Mouse (Mus musculus) CH12.LX (cell line): ENCODE measurements at regions not wholly inside any gene's neighbourhood (a gene's known extent, or its start where the extent isn't known, plus 50 kb on each side); places are given as distances from the start of the nearest gene placed in this dataset.

Experiments used
- DNase-seq: peaks from one replicate; pipeline ENCODE4 v3.0.0-alpha.2; 2013; ENCODE audit errors: extremely low read depth
- H3K27ac ChIP-seq: 2 replicates; pipeline ENCODE4 v1.5.1; 2012; ENCODE audit warnings: low read depth, mild to moderate bottlenecking, control low read depth, moderate library complexity; ENCODE audit not compliant: insufficient read depth
- H3K27me3 ChIP-seq: replicated peaks from 2 replicates; pipeline ENCODE3; 2012; ENCODE audit warnings: inconsistent platforms
- H3K36me3 ChIP-seq, 2 experiments: replicated peaks in 1 of 2; 2 replicates each; pipeline versions ENCODE3 to v1.6.1; 2012; ENCODE audit warnings: inconsistent platforms in 1 of 2, low read length in 1 of 2, mild to moderate bottlenecking in 1 of 2, mixed read lengths in 1 of 2, moderate library complexity in 1 of 2; ENCODE audit not compliant: control insufficient read depth in 1 of 2, insufficient read depth in 1 of 2
- H3K4me1 ChIP-seq, 2 experiments: 2 replicates each; pipeline ENCODE4 v1.6.1; 2012; ENCODE audit warnings: inconsistent platforms in 1 of 2, moderate library complexity in 1 of 2; ENCODE audit not compliant: insufficient read depth in 2 of 2, control insufficient read depth in 1 of 2
- H3K4me2 ChIP-seq: 2 replicates; pipeline ENCODE4 v1.6.1; 2012; ENCODE audit warnings: low read depth, mild to moderate bottlenecking, control low read depth; ENCODE audit not compliant: poor library complexity, insufficient read depth, severe bottlenecking
- H3K4me3 ChIP-seq, 3 experiments: fragments of 150-350 bp in 1 of 3; sonication (generic) in 1 of 3; replicated peaks in 1 of 3; 2 replicates each; pipeline versions ENCODE3 to v1.5.1; 2011 to 2012; ENCODE audit warnings: low read depth in 2 of 3, low read length in 2 of 3, mild to moderate bottlenecking in 2 of 3, moderate library complexity in 2 of 3, control low read depth in 1 of 3, improper control_type of control experiment in 1 of 3, inconsistent platforms in 1 of 3, mixed read lengths in 1 of 3; ENCODE audit not compliant: poor library complexity in 1 of 3
- H3K79me2 ChIP-seq: replicated peaks from 2 replicates; pipeline ENCODE4 v1.6.1; 2012; ENCODE audit warnings: mild to moderate bottlenecking, moderate library complexity; ENCODE audit not compliant: control insufficient read depth, poor library complexity, insufficient read depth, severe bottlenecking; ENCODE audit errors: extremely low read depth
- H3K9ac ChIP-seq: 2 replicates; pipeline ENCODE4 v1.6.1; 2012; ENCODE audit warnings: low read depth, mild to moderate bottlenecking, control low read depth, moderate library complexity; ENCODE audit not compliant: insufficient read depth
- H3K9me3 ChIP-seq: replicated peaks from 2 replicates; pipeline ENCODE3; 2012; ENCODE audit warnings: low read length, inconsistent platforms, mixed read lengths
- BHLHE40 ChIP-seq: IDR thresholded peaks from 2 replicates; pipeline ENCODE4 v1.6.1; 2011; ENCODE audit warnings: mild to moderate bottlenecking, low read depth, low read length, improper control_type of control experiment
- CHD1 ChIP-seq: IDR thresholded peaks from 2 replicates; pipeline ENCODE4 v1.6.1; 2012; ENCODE audit warnings: low read depth, low read length, improper control_type of control experiment, inconsistent platforms
- CHD2 ChIP-seq: IDR thresholded peaks from 2 replicates; pipeline ENCODE4 v1.6.1; 2011; ENCODE audit warnings: low read length, improper control_type of control experiment
- ETS1 ChIP-seq: conservative IDR thresholded peaks from 2 replicates; pipeline ENCODE4 v1.6.1; 2012; ENCODE audit warnings: low read depth, mild to moderate bottlenecking, inconsistent platforms, low read length, improper control_type of control experiment, moderate library complexity
- GABPA ChIP-seq: IDR thresholded peaks from 2 replicates; pipeline ENCODE4 v1.6.1; 2012; ENCODE audit warnings: low read depth, low read length, improper control_type of control experiment, inconsistent platforms; ENCODE audit not compliant: insufficient replicate concordance
- HCFC1 ChIP-seq: IDR thresholded peaks from 2 replicates; pipeline ENCODE4 v1.6.1; 2012; ENCODE audit warnings: low read depth, mild to moderate bottlenecking, inconsistent platforms, low read length, improper control_type of control experiment
- IRF4 ChIP-seq: IDR thresholded peaks from 2 replicates; pipeline ENCODE4 v1.6.1; 2014; ENCODE audit warnings: low read depth, mild to moderate bottlenecking, inconsistent platforms, low read length, improper control_type of control experiment
- JUND ChIP-seq: conservative IDR thresholded peaks from 2 replicates; pipeline ENCODE4 v1.6.1; 2011; ENCODE audit warnings: low read depth, low read length, improper control_type of control experiment
- KAT2A ChIP-seq: IDR thresholded peaks from 2 replicates; pipeline ENCODE4 v1.6.1; 2012; ENCODE audit warnings: low read length, improper control_type of control experiment, inconsistent platforms; ENCODE audit not compliant: insufficient replicate concordance
- MAFK ChIP-seq: IDR thresholded peaks from 2 replicates; pipeline ENCODE4 v1.6.1; 2011; ENCODE audit warnings: low read length, improper control_type of control experiment; ENCODE audit not compliant: insufficient replicate concordance
- MAX ChIP-seq: IDR thresholded peaks from 2 replicates; pipeline ENCODE4 v1.6.1; 2011; ENCODE audit warnings: low read length, improper control_type of control experiment
- MAZ ChIP-seq: IDR thresholded peaks from 2 replicates; pipeline ENCODE4 v1.6.1; 2012; ENCODE audit warnings: low read depth, mild to moderate bottlenecking, inconsistent platforms, low read length, improper control_type of control experiment, moderate library complexity
- NRF1 ChIP-seq: IDR thresholded peaks from 2 replicates; pipeline ENCODE4 v1.6.1; 2014; ENCODE audit warnings: low read depth, mild to moderate bottlenecking, inconsistent platforms, low read length, improper control_type of control experiment, moderate library complexity
- PAX5 ChIP-seq: IDR thresholded peaks from 2 replicates; pipeline ENCODE4 v1.6.1; 2012; ENCODE audit warnings: low read length, inconsistent platforms, mixed read lengths
- POLR2AphosphoS2 ChIP-seq: IDR thresholded peaks from 2 replicates; pipeline ENCODE4 v1.6.1; 2011; ENCODE audit warnings: low read depth, low read length, improper control_type of control experiment
- RCOR1 ChIP-seq: conservative IDR thresholded peaks from 2 replicates; pipeline ENCODE4 v1.6.1; 2012; ENCODE audit warnings: low read depth, mild to moderate bottlenecking, inconsistent platforms, low read length, improper control_type of control experiment
- SIN3A ChIP-seq: IDR thresholded peaks from 2 replicates; pipeline ENCODE4 v1.6.1; 2012; ENCODE audit warnings: low read length, improper control_type of control experiment, inconsistent platforms
- TCF12 ChIP-seq: IDR thresholded peaks from 2 replicates; pipeline ENCODE4 v1.6.1; 2014; ENCODE audit warnings: low read depth, mild to moderate bottlenecking, inconsistent platforms, low read length, improper control_type of control experiment
- UBTF ChIP-seq: IDR thresholded peaks from 2 replicates; pipeline ENCODE4 v1.6.1; 2012; ENCODE audit warnings: low read depth, mild to moderate bottlenecking, inconsistent platforms, low read length, improper control_type of control experiment, moderate library complexity
- ZKSCAN1 ChIP-seq: IDR thresholded peaks from 2 replicates; pipeline ENCODE4 v1.6.1; 2012; ENCODE audit warnings: low read depth, inconsistent platforms, low read length, improper control_type of control experiment, borderline replicate concordance
- ZMIZ1 ChIP-seq: IDR thresholded peaks from 2 replicates; pipeline ENCODE4 v1.6.1; 2012; ENCODE audit warnings: low read depth, mild to moderate bottlenecking, inconsistent platforms, low read length, improper control_type of control experiment
- dilution Hi-C: fragments of 300-500 bp; cut with MboI; formaldehyde crosslinking; loops from 2 replicates; pipeline ENCODE4 v1.14.3; 2020; ENCODE audit warnings: low sequenced_read_pairs; ENCODE audit not compliant: extremely low pct_unique_long_range_greater_than_20kb, extremely low pct_ligation_motif_present
- in situ Hi-C: fragments of 300-500 bp; cut with MboI; formaldehyde crosslinking; loops from 3 replicates; pipeline ENCODE4 v1.14.3; 2019; ENCODE audit warnings: low sequenced_read_pairs, low pct_ligation_motif_present, low pct_unique_long_range_greater_than_20kb, mixed read lengths

GRCm38 (mm10) chr12:28038161-28038911, 513.9 kb downstream of the Dcdc2c start:
- in situ Hi-C loops (no loop called here), dilution Hi-C loops (no loop called here)
- no peak for TF ChIP-seq MAFK
- TF ChIP-seq NRF1 = no peak
- TF ChIP-seq MAX = no peak
- TF ChIP-seq CHD1 = no peak
- TF ChIP-seq ZKSCAN1 = no peak
- no peak for TF ChIP-seq KAT2A
- TF ChIP-seq PAX5 = no peak
- no peak for TF ChIP-seq TCF12
- TF ChIP-seq RCOR1 = no peak
- TF ChIP-seq MAZ = no peak
- no peak for TF ChIP-seq ETS1
- TF ChIP-seq IRF4 = no peak
- TF ChIP-seq HCFC1 = no peak
- no peak for TF ChIP-seq ZMIZ1
- TF ChIP-seq BHLHE40 = no peak
- no peak overlapping the region for H3K27ac ChIP-seq
- H3K4me2 ChIP-seq = no peak overlapping the region
- H3K36me3 ChIP-seq = no peaks in the 10 kb centered on the region
- no peaks in the 10 kb centered on the region for H3K27me3 ChIP-seq
- no peak overlapping the region for H3K9ac ChIP-seq
- H3K79me2 ChIP-seq = no peaks in the 10 kb centered on the region
- H3K4me1 ChIP-seq = no peaks in the 10 kb centered on the region
- H3K4me3 ChIP-seq = no peak overlapping the region
- DNase-seq = no peak
- H3K9me3 ChIP-seq = peaks cover 24% of the 10 kb centered on the region

GRCm38 (mm10) chr12:27999170-27999569, 553.0 kb downstream of the Dcdc2c start:
- Histone ChIP-seq H3K9me3 (peaks cover 37% of the 10 kb centered on the region), H3K4me1 (no peaks in the 10 kb centered on the region), H3K4me3 (no peak overlapping the region), H3K27ac (no peak overlapping the region), H3K27me3 (no peaks in the 10 kb centered on the region), H3K9ac (no peak overlapping the region), H3K4me2 (no peak overlapping the region), H3K36me3 (no peaks in the 10 kb centered on the region), H3K79me2 (no peaks in the 10 kb centered on the region)
- no peak for DNase-seq
- dilution Hi-C loops (no loop called here), in situ Hi-C loops (no loop called here)
- TF ChIP-seq IRF4 = no peak
- no peak for TF ChIP-seq JUND
- no peak for TF ChIP-seq CHD2
- no peak for TF ChIP-seq TCF12
- no peak for TF ChIP-seq SIN3A
- TF ChIP-seq POLR2AphosphoS2 = no peak
- TF ChIP-seq UBTF = no peak
- TF ChIP-seq GABPA = no peak
